Mouse (Mus musculus): ENCODE measurements around the gene Sox5. TPM values are rescaled to one million over a fixed set of nuclear protein-coding genes. Genes with fewer than 3 reads are reported as not detected.

Gene Sox5
- polyA plus RNA-seq, 1 experiment from 2014 or later: 25.5 TPM

DNA sequence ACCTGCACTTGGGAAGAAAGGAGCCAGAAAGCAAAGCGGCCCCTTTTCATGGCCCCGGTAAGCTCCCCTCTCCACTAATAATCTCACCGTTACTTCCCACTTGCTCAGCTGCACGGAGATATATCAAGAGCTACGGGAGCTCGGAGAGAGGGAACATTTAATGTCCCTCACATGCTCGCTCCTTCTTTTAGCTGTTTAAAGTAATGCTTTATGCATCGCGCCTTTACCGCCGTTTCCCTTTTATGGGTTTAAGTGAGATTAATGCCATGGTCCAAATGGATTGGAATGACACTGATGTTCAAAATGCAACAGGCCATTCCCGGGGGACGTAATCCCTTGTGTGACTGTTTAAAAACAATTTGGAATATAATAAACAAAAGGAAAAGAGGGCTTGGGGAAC is 783.6 kb downstream of the Sox5 start:
- no peak for ATAC-seq (ENCODE audit: insufficient read depth, low FRiP score, low read depth)
- no peak overlapping the region for H3K4me3 ChIP-seq (replicated peaks)
- H3K36me3 ChIP-seq: no peaks in the 10 kb centered on the region
- 54% methylated on average over 13 of the region's 13 CpGs for WGBS
- H3K9ac ChIP-seq: no peak overlapping the region
- no peak overlapping the region for H3K27ac ChIP-seq
- no peaks in the 10 kb centered on the region for H3K9me3 ChIP-seq
- no peaks in the 10 kb centered on the region for H3K4me1 ChIP-seq
- H3K4me2 ChIP-seq: no peak overlapping the region
- H3K27me3 ChIP-seq (replicated peaks): no peaks in the 10 kb centered on the region

DNA sequence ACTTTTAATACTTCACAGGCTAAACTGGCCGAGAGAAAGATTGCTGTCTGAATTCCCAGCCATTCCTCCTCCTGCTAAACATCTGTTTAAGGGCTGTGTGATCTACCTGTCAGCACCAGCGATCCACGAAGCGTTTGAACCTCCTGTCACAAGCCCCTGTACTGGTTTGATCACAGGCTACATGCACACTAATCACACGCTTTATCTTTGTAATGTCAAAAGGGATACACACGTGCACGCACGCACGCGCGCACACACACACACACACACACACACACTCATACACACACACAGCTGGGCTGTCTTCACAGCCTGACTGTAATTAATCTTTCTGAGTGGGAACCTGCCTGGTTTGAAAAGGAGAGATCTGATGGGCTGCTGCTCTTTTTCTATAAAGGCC is 784.2 kb downstream of the Sox5 start:
- WGBS: 63% methylated on average over 11 of the region's 11 CpGs
- no peak overlapping the region for H3K4me3 ChIP-seq (replicated peaks)
- no peaks in the 10 kb centered on the region for H3K9me3 ChIP-seq
- no peak for ATAC-seq (ENCODE audit: insufficient read depth, low FRiP score, low read depth)
- H3K4me1 ChIP-seq: no peaks in the 10 kb centered on the region
- no peaks in the 10 kb centered on the region for H3K36me3 ChIP-seq
- no peak overlapping the region for H3K9ac ChIP-seq
- H3K4me2 ChIP-seq: no peak overlapping the region
- no peaks in the 10 kb centered on the region for H3K27me3 ChIP-seq (replicated peaks)
- no peak overlapping the region for H3K27ac ChIP-seq

DNA sequence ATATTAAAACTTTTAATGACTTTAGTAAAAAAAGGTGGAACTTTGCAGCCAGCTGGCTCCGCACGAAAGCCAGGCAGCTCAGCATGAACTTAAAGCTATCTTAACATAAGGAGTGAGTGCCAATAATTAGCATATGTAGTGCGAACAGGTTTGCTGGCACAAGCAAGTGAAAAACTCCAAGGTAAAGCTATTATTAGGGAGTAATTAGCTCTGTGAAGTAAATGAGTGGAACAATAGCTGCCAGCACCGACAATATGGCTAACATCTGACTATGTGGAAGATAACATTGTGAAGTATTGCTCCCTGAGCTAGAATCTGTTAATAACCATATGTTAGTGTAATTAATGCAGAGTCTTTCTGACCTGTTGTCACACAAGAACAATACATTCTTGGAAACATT is 786.7 kb downstream of the Sox5 start:
- H3K4me2 ChIP-seq: no peak overlapping the region
- H3K27ac ChIP-seq: no peak overlapping the region
- no peaks in the 10 kb centered on the region for H3K36me3 ChIP-seq
- no peak overlapping the region for H3K9ac ChIP-seq
- H3K27me3 ChIP-seq (replicated peaks): no peaks in the 10 kb centered on the region
- 67% methylated on average over 4 of the region's 4 CpGs for WGBS
- ATAC-seq (ENCODE audit: insufficient read depth, low FRiP score, low read depth): no peak
- no peaks in the 10 kb centered on the region for H3K9me3 ChIP-seq
- H3K4me1 ChIP-seq: no peaks in the 10 kb centered on the region
- H3K4me3 ChIP-seq (replicated peaks): no peak overlapping the region

DNA sequence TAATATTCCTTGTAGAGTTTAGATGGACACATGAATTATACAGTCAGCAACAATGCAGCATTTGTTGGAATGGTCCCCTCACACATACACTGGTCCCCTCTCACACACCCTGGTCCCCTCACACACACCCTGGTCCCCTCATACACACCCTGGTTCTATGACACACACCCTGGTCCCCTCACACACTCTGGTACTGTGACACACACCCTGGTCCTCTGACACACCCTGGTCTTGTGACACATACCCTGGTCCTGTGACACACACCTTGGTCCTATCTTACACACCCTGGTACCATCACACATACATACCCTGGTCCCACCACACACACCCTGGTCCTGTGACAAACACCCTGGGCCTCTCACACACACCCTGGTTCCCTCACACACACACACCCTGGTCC is 794.2 kb downstream of the Sox5 start:
- Histone ChIP-seq H3K27ac (no peak overlapping the region), H3K27me3 (replicated peaks) (no peaks in the 10 kb centered on the region), H3K4me1 (no peaks in the 10 kb centered on the region), H3K9me3 (no peaks in the 10 kb centered on the region), H3K4me2 (no peak overlapping the region), H3K9ac (no peak overlapping the region), H3K36me3 (no peaks in the 10 kb centered on the region), H3K4me3 (replicated peaks) (no peak overlapping the region)
- peak; percentile 14; the same call in 1 of the 2 replicates for ATAC-seq (ENCODE audit: insufficient read depth, low FRiP score, low read depth)

DNA sequence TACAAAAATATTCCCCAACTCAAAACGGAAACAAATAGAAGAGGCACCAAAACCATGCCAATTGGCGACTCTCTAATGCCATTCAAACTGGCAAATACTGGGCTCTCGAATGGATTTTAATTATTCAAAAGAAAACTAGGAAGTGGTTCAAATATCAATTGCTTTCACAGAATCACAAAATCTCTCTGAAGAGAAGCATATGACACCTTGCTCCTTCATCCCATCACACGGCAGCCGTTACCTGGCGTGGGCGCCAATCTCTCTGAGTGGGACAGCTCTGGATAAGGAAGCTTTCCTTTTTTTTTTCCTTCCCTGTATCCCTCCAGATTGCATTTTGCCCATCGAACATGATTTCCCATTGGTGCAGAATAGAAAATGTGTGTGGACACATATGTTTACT is 801.6 kb downstream of the Sox5 start:
- no peaks in the 10 kb centered on the region for H3K27me3 ChIP-seq (replicated peaks)
- no peak for ATAC-seq (ENCODE audit: insufficient read depth, low FRiP score, low read depth)
- H3K4me2 ChIP-seq: no peak overlapping the region
- H3K36me3 ChIP-seq: no peaks in the 10 kb centered on the region
- no peak overlapping the region for H3K9ac ChIP-seq
- no peak overlapping the region for H3K27ac ChIP-seq
- WGBS: 92% methylated on average over 8 of the region's 8 CpGs
- no peaks in the 10 kb centered on the region; the same call in 1 of the 2 replicates for H3K4me1 ChIP-seq
- no peaks in the 10 kb centered on the region for H3K9me3 ChIP-seq
- no peak overlapping the region for H3K4me3 ChIP-seq (replicated peaks)

DNA sequence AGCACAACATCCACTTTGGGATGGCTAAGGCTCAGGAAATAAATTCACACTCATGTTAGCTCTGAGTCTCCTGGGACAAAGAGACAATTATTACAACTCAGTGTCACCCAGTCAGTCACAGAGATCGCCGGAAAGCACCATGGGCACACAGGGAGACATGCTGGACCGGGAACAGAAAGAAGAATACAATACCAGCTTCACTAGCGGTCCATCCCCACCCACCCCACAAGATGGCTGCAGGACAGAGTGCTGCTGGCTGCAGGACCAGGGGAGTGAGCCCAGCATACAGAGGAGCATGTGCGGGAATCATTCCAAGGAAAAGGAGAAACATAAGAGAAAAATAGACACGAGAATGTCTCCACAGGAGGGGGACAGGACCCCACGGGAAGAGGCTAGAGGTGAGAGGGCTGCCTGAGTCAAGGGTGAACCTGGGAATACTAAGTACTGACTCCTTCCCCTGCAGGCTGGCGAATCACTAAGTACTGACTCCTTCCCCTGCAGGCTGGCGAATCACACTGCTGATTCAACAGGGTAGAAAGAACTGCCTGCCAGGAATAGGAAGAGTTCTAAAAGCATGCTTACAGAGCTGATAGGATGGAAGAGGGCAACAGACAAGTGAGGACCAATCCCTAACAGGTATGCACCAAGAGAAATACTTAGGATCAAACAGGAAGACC is 813.9 kb downstream of the Sox5 start:
- Histone ChIP-seq H3K27ac (no peak overlapping the region), H3K9ac (no peak overlapping the region), H3K9me3 (no peaks in the 10 kb centered on the region), H3K4me2 (no peak overlapping the region), H3K27me3 (replicated peaks) (no peaks in the 10 kb centered on the region), H3K4me1 (no peaks in the 10 kb centered on the region), H3K4me3 (replicated peaks) (no peak overlapping the region), H3K36me3 (no peaks in the 10 kb centered on the region)
- 77% methylated on average over 9 of the region's 9 CpGs for WGBS
- no peak for ATAC-seq (ENCODE audit: insufficient read depth, low FRiP score, low read depth)

DNA sequence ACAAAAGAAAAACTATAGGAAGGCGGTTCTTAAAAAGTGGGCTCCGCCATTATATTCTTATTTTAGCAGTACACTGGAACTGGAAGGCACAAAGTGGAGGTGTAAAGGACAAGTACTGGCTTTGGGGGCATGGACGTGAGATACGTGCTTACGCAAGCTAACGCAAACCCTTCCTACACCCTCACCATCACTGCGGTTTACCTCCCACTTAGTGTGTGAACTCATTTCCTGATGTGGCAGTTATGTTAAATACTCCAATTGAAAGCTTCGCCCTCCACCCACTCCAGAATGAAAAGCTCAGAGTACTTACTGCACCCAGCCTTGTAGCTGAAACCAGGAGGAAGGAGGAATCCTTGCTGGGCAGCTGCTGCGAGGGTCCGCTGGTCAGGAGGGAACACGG is 821.3 kb downstream of the Sox5 start:
- Histone ChIP-seq H3K4me2 (no peak overlapping the region), H3K36me3 (no peaks in the 10 kb centered on the region), H3K9me3 (no peaks in the 10 kb centered on the region), H3K27me3 (replicated peaks) (no peaks in the 10 kb centered on the region), H3K9ac (no peak overlapping the region), H3K4me1 (no peaks in the 10 kb centered on the region), H3K27ac (no peak overlapping the region), H3K4me3 (replicated peaks) (no peak overlapping the region)
- no peak for ATAC-seq (ENCODE audit: insufficient read depth, low FRiP score, low read depth)
- WGBS: 95% methylated on average over 11 of the region's 11 CpGs

DNA sequence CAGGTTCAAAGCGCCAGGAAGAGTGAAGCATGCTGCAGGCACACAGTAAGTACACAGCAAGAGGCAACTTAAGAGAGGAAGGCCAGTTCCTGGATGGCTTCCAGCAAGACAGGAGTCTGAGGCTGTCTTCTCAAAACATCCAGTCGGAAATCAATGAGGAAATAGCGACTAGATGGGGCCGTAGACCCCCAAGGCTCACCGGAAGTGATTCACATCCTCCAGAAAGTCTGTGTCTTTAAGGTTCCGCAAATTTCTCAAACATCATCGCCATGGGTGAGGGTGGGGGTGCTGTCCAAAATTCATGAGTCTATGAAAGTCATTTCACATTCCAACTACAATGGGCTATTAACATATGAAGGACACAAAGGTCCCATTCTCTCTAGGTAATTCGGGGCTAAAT is 821.7 kb downstream of the Sox5 start:
- H3K4me2 ChIP-seq: no peak overlapping the region
- no peak overlapping the region for H3K9ac ChIP-seq
- H3K27me3 ChIP-seq (replicated peaks): no peaks in the 10 kb centered on the region
- H3K27ac ChIP-seq: no peak overlapping the region
- ATAC-seq (ENCODE audit: insufficient read depth, low FRiP score, low read depth): no peak
- no peaks in the 10 kb centered on the region for H3K9me3 ChIP-seq
- 86% methylated on average over 8 of the region's 8 CpGs for whole genome bisulfite sequencing
- H3K4me3 ChIP-seq (replicated peaks): no peak overlapping the region
- H3K36me3 ChIP-seq: no peaks in the 10 kb centered on the region
- no peaks in the 10 kb centered on the region for H3K4me1 ChIP-seq

DNA sequence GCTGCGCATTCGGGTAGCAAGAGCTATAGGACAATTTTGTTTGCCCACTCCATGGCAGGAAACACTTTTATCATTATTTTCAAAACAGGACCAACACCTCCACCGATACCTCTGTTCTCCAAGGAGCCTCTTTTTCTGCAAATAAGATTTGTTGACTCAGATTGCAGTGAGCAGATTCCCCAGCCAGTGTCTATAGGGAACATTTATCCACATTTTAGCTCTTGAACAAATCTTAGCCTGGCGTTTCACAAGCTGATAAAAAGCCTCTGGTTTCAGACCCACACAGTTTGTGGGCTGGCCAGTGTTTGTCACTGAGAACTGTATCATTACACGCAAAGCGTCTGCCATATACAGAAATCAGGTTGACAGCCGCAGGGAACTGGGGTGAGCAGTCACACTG is 823.4 kb downstream of the Sox5 start:
- H3K27ac ChIP-seq: no peak overlapping the region
- no peak for ATAC-seq (ENCODE audit: insufficient read depth, low FRiP score, low read depth)
- no peaks in the 10 kb centered on the region for H3K9me3 ChIP-seq
- H3K9ac ChIP-seq: no peak overlapping the region
- no peak overlapping the region for H3K4me2 ChIP-seq
- no peak overlapping the region for H3K4me3 ChIP-seq (replicated peaks)
- WGBS: 74% methylated on average over 7 of the region's 7 CpGs
- H3K4me1 ChIP-seq: no peaks in the 10 kb centered on the region
- no peaks in the 10 kb centered on the region for H3K36me3 ChIP-seq
- H3K27me3 ChIP-seq (replicated peaks): no peaks in the 10 kb centered on the region

DNA sequence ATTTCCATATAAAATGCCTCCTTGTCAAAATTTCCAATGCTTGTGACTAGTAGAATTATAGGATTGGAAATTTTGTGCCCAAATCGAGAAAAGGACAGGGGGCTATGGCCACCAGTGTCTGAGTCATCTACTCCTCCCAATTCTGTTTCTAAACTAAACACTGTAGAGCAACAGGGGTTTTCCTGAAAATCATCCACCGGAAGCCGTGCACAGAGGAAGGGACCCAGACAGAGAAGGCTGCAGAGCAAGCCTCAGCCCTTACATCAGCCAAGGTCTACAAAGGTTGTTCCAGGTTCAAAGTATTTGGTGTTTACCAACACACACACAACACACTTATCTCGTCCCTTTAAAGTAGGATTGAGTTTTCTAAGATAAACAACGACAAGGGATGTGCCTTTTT is 824.7 kb downstream of the Sox5 start:
- Histone ChIP-seq H3K27me3 (replicated peaks) (no peaks in the 10 kb centered on the region), H3K4me3 (replicated peaks) (no peak overlapping the region), H3K4me2 (no peak overlapping the region), H3K9ac (no peak overlapping the region), H3K27ac (no peak overlapping the region), H3K4me1 (no peaks in the 10 kb centered on the region), H3K9me3 (no peaks in the 10 kb centered on the region), H3K36me3 (no peaks in the 10 kb centered on the region)
- ATAC-seq (ENCODE audit: insufficient read depth, low FRiP score, low read depth): no peak
- 75% methylated on average over 5 of the region's 5 CpGs for WGBS

DNA sequence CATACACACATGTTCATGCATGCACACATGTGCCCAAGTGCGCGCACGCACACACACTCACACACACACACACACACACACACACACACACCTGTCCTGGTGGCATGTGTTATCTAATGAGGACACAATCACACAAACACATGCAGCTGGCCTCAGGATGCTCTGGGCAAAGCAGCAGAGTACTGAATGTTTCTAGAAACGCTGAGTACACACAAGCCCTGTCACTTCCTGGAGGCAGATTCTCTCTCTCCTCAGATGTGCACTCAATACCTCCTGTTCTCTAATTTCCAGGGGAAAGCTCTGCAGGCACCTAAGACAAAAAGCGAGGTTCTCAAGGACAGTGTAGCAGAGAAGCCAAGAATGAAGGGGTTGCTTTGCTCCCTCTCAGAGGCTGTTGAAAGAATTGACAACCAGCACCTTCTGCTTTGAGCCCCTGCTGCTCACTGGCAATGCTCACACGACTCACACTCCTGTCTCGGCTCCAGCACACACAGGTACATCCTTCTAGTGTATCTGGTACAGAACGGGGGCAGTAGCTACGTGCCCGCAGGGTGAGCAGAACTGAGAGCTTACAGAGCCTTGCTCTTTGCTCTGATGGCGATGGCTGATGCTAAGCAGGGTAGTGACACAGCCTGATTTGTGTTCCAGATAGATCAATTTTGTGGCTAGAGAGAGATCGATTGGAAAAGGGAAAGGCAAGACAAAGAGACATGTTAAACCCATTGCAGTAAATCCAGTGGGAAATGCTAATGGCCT is 833.0 kb downstream of the Sox5 start:
- H3K27me3 ChIP-seq (replicated peaks): no peaks in the 10 kb centered on the region
- H3K4me2 ChIP-seq: no peak overlapping the region
- H3K4me3 ChIP-seq (replicated peaks): no peak overlapping the region

DNA sequence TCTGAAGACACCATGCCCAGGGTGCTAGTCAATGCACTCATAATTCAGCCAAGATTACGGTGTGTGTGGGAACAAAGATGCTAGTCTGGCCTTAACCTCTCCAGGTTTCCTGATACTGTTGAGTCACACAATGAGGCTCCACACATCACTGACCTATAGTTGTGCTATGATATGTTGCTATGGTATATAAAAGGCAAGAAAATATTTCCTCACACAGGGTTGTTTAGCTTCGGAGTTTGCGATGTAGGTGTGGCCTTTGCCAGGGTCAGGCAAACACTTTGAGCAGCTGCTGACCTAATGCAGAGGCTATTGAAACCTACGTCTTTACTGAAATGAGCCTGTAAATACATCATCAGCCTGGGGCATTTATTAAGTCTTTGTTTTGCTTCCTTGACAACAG is 833.7 kb downstream of the Sox5 start:
- 60% methylated on average over 4 of the region's 4 CpGs for WGBS
- H3K27ac ChIP-seq: no peak overlapping the region
- ATAC-seq (ENCODE audit: insufficient read depth, low FRiP score, low read depth): no peak

More for the DNA sequence above, 833.0 kb downstream of the Sox5 start:
- Histone ChIP-seq H3K36me3 (no peaks in the 10 kb centered on the region), H3K4me1 (no peaks in the 10 kb centered on the region), H3K27ac (no peak overlapping the region), H3K9me3 (no peaks in the 10 kb centered on the region), H3K9ac (no peak overlapping the region)
- WGBS: 72% methylated on average over 12 of the region's 12 CpGs
- ATAC-seq (ENCODE audit: insufficient read depth, low FRiP score, low read depth): no peak

More for the DNA sequence above, 833.7 kb downstream of the Sox5 start:
- Histone ChIP-seq H3K4me2 (no peak overlapping the region), H3K9me3 (no peaks in the 10 kb centered on the region), H3K36me3 (no peaks in the 10 kb centered on the region), H3K9ac (no peak overlapping the region), H3K4me1 (no peaks in the 10 kb centered on the region), H3K27me3 (replicated peaks) (no peaks in the 10 kb centered on the region), H3K4me3 (replicated peaks) (no peak overlapping the region)

Data from stomach, embryonic 15.5 days (tissue).